Mouse (Mus musculus): ENCODE measurements at regions not wholly inside any gene's neighbourhood (a gene's known extent, or its start where the extent isn't known, plus 50 kb on each side); places are given as distances from the start of the nearest gene placed in this dataset.

DNA sequence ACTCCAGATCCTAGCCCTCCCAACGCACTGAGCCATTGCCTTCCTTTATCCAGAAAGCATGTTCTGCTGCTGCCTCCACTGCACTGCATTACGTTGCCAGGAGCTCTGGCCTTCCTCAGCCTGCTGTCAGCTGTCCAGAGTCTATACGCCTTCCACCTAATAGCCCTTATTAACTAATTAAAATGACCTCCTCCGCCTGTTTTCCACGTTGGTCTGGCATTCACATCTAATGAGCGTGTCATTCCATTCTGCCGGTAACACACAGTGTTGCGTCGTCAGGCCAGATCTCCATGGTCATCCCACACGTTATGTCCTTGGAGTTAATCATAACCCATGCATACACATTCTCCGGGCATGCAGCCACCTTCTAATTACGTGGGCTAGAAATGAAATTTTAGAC lies 56.7 kb upstream of the Med4 start:
- WGBS: 49% methylated on average over 12 of the region's 12 CpGs
- Histone ChIP-seq H3K4me3 (ENCODE audit: low read depth, low read length) (no peak overlapping the region), H3K4me2 (replicated peaks; ENCODE audit: low read depth) (no peak overlapping the region; the same call in 1 of the 2 replicates), H3K9me3 (ENCODE audit: control insufficient read depth, low read length) (no peaks in the 10 kb centered on the region), H3K9ac (ENCODE audit: low read length) (no peak overlapping the region), H3K4me1 (replicated peaks; ENCODE audit: control insufficient read depth, insufficient read depth) (no peaks in the 10 kb centered on the region), H3K27ac (replicated peaks) (no peak overlapping the region; the same call in 1 of the 2 replicates), H3K36me3 (ENCODE audit: control insufficient read depth, insufficient read depth, low read length) (no peaks in the 10 kb centered on the region), H3K27me3 (ENCODE audit: control insufficient read depth, insufficient read depth, low read length) (no peaks in the 10 kb centered on the region)
- DNase-seq (ENCODE audit: low spot score) (peak; percentile 25), ATAC-seq (ENCODE audit: low FRiP score, low TSS enrichment) (peak; percentile 69)
- TF ChIP-seq CTCF (IDR thresholded peaks at IDR 0.05; ENCODE audit: low read depth) (no peak), EP300 (optimal IDR thresholded peaks at IDR 0.05) (no peak)

- H3K9me3 ChIP-seq (ENCODE audit: control insufficient read depth, low read length): no peaks in the 10 kb centered on the region
- H3K4me1 ChIP-seq (replicated peaks; ENCODE audit: control insufficient read depth, insufficient read depth): no peaks in the 10 kb centered on the region
- WGBS: 61% methylated on average over 7 of the region's 7 CpGs
- DNase-seq (ENCODE audit: low spot score) (peak; percentile 25), ATAC-seq (ENCODE audit: low FRiP score, low TSS enrichment) (no peak)
- H3K9ac ChIP-seq (ENCODE audit: low read length): no peak overlapping the region
- no peak overlapping the region; the same call in 1 of the 2 replicates for H3K4me2 ChIP-seq (replicated peaks; ENCODE audit: low read depth)
- H3K4me3 ChIP-seq (ENCODE audit: low read depth, low read length): no peak overlapping the region
- no peaks in the 10 kb centered on the region for H3K27me3 ChIP-seq (ENCODE audit: control insufficient read depth, insufficient read depth, low read length)
- no peaks in the 10 kb centered on the region for H3K36me3 ChIP-seq (ENCODE audit: control insufficient read depth, insufficient read depth, low read length)
- no peak for TF ChIP-seq CTCF (IDR thresholded peaks at IDR 0.05; ENCODE audit: low read depth)
- no peak for TF ChIP-seq EP300 (optimal IDR thresholded peaks at IDR 0.05)
- no peak overlapping the region; the same call in 1 of the 2 replicates for H3K27ac ChIP-seq (replicated peaks)
Measured at GRCm38 (mm10) chr14:73452321-73453082, 57.3 kb upstream of the Med4 start.

- Histone ChIP-seq H3K9me3 (ENCODE audit: control insufficient read depth, low read length) (no peaks in the 10 kb centered on the region), H3K36me3 (ENCODE audit: control insufficient read depth, insufficient read depth, low read length) (no peaks in the 10 kb centered on the region), H3K4me2 (replicated peaks; ENCODE audit: low read depth) (no peak overlapping the region), H3K4me3 (ENCODE audit: low read depth, low read length) (no peak overlapping the region), H3K27me3 (ENCODE audit: control insufficient read depth, insufficient read depth, low read length) (no peaks in the 10 kb centered on the region), H3K9ac (ENCODE audit: low read length) (no peak overlapping the region), H3K27ac (replicated peaks) (no peak overlapping the region), H3K4me1 (replicated peaks; ENCODE audit: control insufficient read depth, insufficient read depth) (no peaks in the 10 kb centered on the region)
- ATAC-seq (ENCODE audit: low FRiP score, low TSS enrichment) (no peak), DNase-seq (ENCODE audit: low spot score) (no peak)
- no peak for TF ChIP-seq CTCF (IDR thresholded peaks at IDR 0.05; ENCODE audit: low read depth)
- no peak for TF ChIP-seq EP300 (optimal IDR thresholded peaks at IDR 0.05)
- WGBS: 76% methylated on average over 9 of the region's 9 CpGs
Measured at GRCm38 (mm10) chr14:73451291-73452045, 58.4 kb upstream of the Med4 start.

- ATAC-seq (ENCODE audit: low FRiP score, low TSS enrichment) (no peak), DNase-seq (ENCODE audit: low spot score) (no peak)
- 66% methylated on average over 6 of the region's 6 CpGs for WGBS
- Histone ChIP-seq H3K9ac (ENCODE audit: low read length) (no peak overlapping the region), H3K27me3 (ENCODE audit: control insufficient read depth, insufficient read depth, low read length) (no peaks in the 10 kb centered on the region), H3K9me3 (ENCODE audit: control insufficient read depth, low read length) (no peaks in the 10 kb centered on the region), H3K4me2 (replicated peaks; ENCODE audit: low read depth) (no peak overlapping the region), H3K36me3 (ENCODE audit: control insufficient read depth, insufficient read depth, low read length) (no peaks in the 10 kb centered on the region), H3K4me3 (ENCODE audit: low read depth, low read length) (no peak overlapping the region), H3K27ac (replicated peaks) (peak overlapping the region; percentile 40; the same call in 1 of the 2 replicates), H3K4me1 (replicated peaks; ENCODE audit: control insufficient read depth, insufficient read depth) (no peaks in the 10 kb centered on the region)
- TF ChIP-seq EP300 (optimal IDR thresholded peaks at IDR 0.05): no peak
- TF ChIP-seq CTCF (IDR thresholded peaks at IDR 0.05; ENCODE audit: low read depth): no peak
Measured at GRCm38 (mm10) chr14:73449901-73450495, 59.8 kb upstream of the Med4 start.

DNA sequence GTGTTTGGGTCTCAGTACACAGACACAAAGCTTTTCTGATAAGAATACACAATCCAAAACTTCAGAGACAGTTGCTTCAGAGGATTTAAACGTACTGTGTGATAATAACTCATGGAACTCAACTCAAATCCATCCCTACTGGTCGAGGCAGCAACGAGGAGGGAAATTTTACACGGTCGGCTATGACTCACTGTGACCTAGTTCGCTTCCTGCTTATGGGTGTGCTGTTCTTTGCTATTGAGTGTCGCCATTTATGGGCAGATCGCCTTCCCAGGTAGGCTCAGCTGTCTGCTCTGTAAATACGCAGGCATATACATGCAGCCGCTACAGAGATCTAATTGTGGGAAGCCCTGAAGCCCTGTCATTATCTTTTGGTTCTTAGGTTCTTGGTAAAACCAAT lies 60.7 kb upstream of the Med4 start:
- H3K9me3 ChIP-seq (ENCODE audit: control insufficient read depth, low read length): no peaks in the 10 kb centered on the region
- H3K4me1 ChIP-seq (replicated peaks; ENCODE audit: control insufficient read depth, insufficient read depth): no peaks in the 10 kb centered on the region
- no peak overlapping the region for H3K4me2 ChIP-seq (replicated peaks; ENCODE audit: low read depth)
- no peak for TF ChIP-seq CTCF (IDR thresholded peaks at IDR 0.05; ENCODE audit: low read depth)
- no peak for TF ChIP-seq EP300 (optimal IDR thresholded peaks at IDR 0.05)
- H3K4me3 ChIP-seq (ENCODE audit: low read depth, low read length): no peak overlapping the region
- no peaks in the 10 kb centered on the region for H3K27me3 ChIP-seq (ENCODE audit: control insufficient read depth, insufficient read depth, low read length)
- DNase-seq (ENCODE audit: low spot score) (no peak), ATAC-seq (ENCODE audit: low FRiP score, low TSS enrichment) (peak; percentile 42; the same call in 1 of the 2 replicates)
- H3K9ac ChIP-seq (ENCODE audit: low read length): no peak overlapping the region
- 66% methylated on average over 10 of the region's 10 CpGs for WGBS
- no peaks in the 10 kb centered on the region for H3K36me3 ChIP-seq (ENCODE audit: control insufficient read depth, insufficient read depth, low read length)
- no peak overlapping the region for H3K27ac ChIP-seq (replicated peaks)

Measured in stomach, postnatal 0 days (tissue).